Mouse (Mus musculus) kidney, adult 11 months (tissue): ENCODE data around the gene Hist2h2aa2.
"Not testable (repeated sequence)": the region's sequence is repeated elsewhere in the genome, so short reads cannot be mapped to it uniquely, and the experiment has no call there.

ENCODE experiments used
- DNase-seq: peaks from one replicate; pipeline ENCODE4 v3.0.0; 2022

Hist2h2aa2 gene

GRCm38 (mm10) chr3:96239949-96240798, at the start of gene Hist2h2aa2:
TSS of gene Hist2h2aa2 (minus strand) at chr3:96240276.
- DNase-seq = peak; percentile 95

GRCm38 (mm10) chr3:96289201-96289600, 49.1 kb upstream of the Hist2h2aa2 start:
- DNase-seq = no peak

- not testable (repeated sequence) for DNase-seq
Observed at GRCm38 (mm10) chr3:96287334-96287733, 47.3 kb upstream of the Hist2h2aa2 start.

GRCm38 (mm10) chr3:96284457-96284856, 44.4 kb upstream of the Hist2h2aa2 start:
- no peak for DNase-seq

GRCm38 (mm10) chr3:96280660-96281059, 40.6 kb upstream of the Hist2h2aa2 start:
- no peak for DNase-seq

GRCm38 (mm10) chr3:96277800-96278624, 37.9 kb upstream of the Hist2h2aa2 start:
- DNase-seq = peak; percentile 80

GRCm38 (mm10) chr3:96277428-96277799, 37.3 kb upstream of the Hist2h2aa2 start:
- DNase-seq = no peak

- no peak for DNase-seq
Observed at GRCm38 (mm10) chr3:96273591-96274465, 33.8 kb upstream of the Hist2h2aa2 start.

GRCm38 (mm10) chr3:96269511-96270474, 29.7 kb upstream of the Hist2h2aa2 start, which contains the start of gene Hist2h2bb:
TSS of gene Hist2h2bb (plus strand) at chr3:96269752.
- DNase-seq = peak; percentile 96

GRCm38 (mm10) chr3:96268776-96269378, 28.8 kb upstream of the Hist2h2aa2 start:
- DNase-seq = peak; percentile 26

GRCm38 (mm10) chr3:96268051-96268775, 28.1 kb upstream of the Hist2h2aa2 start, which contains the start of gene Hist2h3b:
TSS of gene Hist2h3b (plus strand) at chr3:96268654.
- DNase-seq = peak; percentile 80

GRCm38 (mm10) chr3:96267541-96267940, 27.5 kb upstream of the Hist2h2aa2 start:
- no peak for DNase-seq

- no peak for DNase-seq
Observed at GRCm38 (mm10) chr3:96266132-96266710, 26.1 kb upstream of the Hist2h2aa2 start.

GRCm38 (mm10) chr3:96264404-96264949, 24.4 kb upstream of the Hist2h2aa2 start:
- DNase-seq = no peak

GRCm38 (mm10) chr3:96263558-96264403, 23.7 kb upstream of the Hist2h2aa2 start:
- peak; percentile 56 for DNase-seq

- peak; percentile 97 for DNase-seq
Observed at GRCm38 (mm10) chr3:96262979-96263550, 23.0 kb upstream of the Hist2h2aa2 start, which contains the start of gene Hist2h4. TSS of gene Hist2h4 (minus strand) at chr3:96263311.

GRCm38 (mm10) chr3:96262216-96262875, 22.3 kb upstream of the Hist2h2aa2 start:
- DNase-seq = peak; percentile 82
